Mouse (Mus musculus) splenic B cell, adult 2 months (primary cell): ENCODE measurements around the gene Atp9a.
A peak's percentile ranks its signal among the peaks of the same experiment; 100 is the strongest.

Source experiments
- DNase-seq: peaks from one replicate; pipeline ENCODE4 v3.0.0-alpha.2; 2011; ENCODE audit warnings: low read depth, low spot score
- H3K27me3 ChIP-seq: 2 replicates; pipeline ENCODE4 v1.6.1; 2012; ENCODE audit warnings: mild to moderate bottlenecking, low read length, moderate library complexity, mixed read lengths; ENCODE audit not compliant: control insufficient read depth, poor library complexity, insufficient read depth, severe bottlenecking
- H3K36me3 ChIP-seq: 2 replicates; pipeline ENCODE4 v1.6.1; 2012; ENCODE audit warnings: mild to moderate bottlenecking, low read length, moderate library complexity, mixed read lengths; ENCODE audit not compliant: control insufficient read depth, poor library complexity, insufficient read depth, severe bottlenecking

The Atp9a gene

DNA sequence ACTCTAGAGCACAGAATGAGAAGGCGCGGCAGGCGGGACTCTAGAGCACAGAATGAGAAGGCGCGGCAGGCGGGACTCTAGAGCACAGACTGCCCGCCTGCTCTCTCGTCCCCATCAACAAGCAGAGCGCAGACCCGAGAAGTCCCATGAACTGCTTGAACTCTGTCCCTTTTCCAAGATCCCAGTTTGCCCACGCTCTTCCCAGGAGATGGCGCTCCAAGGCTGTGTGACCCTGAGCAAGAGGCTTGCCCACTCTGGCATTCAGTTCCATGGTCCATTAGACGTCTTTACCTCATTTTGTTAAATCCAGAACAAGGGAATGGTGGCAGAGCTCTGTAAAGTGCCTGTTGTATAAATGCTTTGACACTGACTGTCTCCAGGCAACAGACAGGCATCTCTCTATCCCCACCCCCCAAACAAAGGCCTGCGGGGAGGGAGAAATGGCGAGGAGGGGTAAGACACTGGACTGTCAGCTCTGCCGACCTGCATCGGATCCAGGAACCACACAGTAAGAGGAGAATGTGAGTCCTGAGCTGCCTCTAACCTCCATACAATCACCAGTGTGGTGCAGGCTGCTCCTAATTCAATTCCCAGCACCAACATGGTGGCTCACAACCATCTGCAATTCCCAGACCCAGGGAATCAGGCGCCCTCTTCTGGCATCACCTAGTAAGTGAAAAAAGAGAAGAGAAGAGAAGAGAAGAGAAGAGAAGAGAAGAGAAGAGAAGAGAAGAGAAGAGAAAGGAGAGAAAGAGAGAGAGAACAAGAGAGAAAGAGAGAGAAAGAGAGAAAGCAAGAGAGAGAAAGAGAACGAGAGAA lies 62.6 kb downstream of the Atp9a start:
- no peaks in the 10 kb centered on the region for H3K27me3 ChIP-seq
- DNase-seq: no peak
- no peaks in the 10 kb centered on the region for H3K36me3 ChIP-seq

DNA sequence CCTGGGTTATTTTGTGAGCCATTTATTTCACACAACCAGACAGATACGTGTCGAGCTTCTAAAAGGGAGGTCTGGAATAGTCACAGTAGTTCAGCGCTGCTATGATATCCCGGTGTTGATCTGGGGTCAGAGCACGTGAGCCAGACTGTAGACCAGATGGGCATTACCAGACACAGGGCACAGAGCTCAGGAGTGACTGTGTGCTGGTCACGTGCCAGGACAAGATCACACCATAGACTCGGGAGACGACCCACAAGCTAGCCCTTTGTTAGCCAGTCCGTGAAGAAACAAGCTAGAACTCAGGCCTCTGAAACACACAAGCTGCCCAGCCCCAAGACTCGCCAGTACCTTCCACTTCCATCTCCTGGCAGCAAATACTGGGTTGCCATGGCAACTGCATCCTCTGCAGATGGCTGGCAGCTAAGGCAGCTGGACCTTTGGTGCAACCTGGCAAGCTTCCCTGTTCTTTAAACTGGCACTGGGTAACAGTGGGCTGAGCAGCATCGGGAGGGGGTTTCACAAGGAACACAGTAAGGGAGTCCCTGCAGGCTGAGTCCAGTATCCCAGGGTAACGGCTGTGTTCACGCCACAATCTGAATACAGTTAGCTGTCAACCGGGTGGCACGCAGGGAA lies 63.4 kb downstream of the Atp9a start:
- no peak for DNase-seq
- Histone ChIP-seq H3K27me3 (no peaks in the 10 kb centered on the region), H3K36me3 (no peaks in the 10 kb centered on the region)

DNA sequence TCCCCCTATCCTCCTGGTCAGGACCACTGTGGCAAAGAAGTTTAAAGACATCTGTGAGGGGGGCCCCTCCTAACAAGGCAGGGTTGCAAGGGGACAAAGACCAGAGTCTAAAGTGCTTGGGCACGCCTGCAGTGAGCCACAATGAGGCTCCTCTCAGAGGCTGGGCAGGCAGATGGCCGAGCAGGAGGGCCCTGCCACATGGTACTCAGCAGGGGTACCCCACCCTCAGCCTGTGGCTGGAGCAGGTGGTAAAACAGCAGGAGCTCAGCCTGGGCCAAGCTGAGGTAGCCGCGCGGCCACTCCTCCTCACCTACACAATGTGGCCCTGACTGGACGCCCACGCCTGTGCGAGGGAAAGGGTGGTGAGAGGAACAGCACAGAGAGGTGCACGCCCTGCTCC lies 64.6 kb downstream of the Atp9a start:
- no peak for DNase-seq
- H3K27me3 ChIP-seq: no peaks in the 10 kb centered on the region
- H3K36me3 ChIP-seq: no peaks in the 10 kb centered on the region

GRCm38 (mm10) chr2:168671724-168672123 lies 70.5 kb downstream of the Atp9a start:
- H3K36me3 ChIP-seq: no peaks in the 10 kb centered on the region
- no peaks in the 10 kb centered on the region for H3K27me3 ChIP-seq
- DNase-seq: no peak

DNA sequence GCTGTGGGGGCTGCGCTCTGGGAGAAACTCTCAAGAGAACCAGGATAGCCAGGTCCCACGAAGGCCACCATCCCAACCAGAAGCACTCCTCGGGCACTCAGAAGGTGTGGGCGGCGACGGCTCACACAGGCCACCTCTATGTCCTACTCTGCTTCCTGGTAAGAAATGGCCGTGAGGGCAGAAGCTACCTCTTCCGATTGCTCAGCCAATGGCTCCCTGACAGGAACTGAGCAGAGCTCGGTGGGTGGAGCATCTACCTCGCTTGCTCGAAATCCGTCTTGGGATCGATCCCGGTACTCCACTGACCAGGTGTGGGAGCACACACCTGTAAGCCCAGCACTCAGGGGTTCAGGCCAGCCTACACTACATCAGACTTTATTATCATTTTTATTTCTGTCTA lies 72.0 kb downstream of the Atp9a start:
- H3K27me3 ChIP-seq: no peaks in the 10 kb centered on the region
- H3K36me3 ChIP-seq: no peaks in the 10 kb centered on the region
- no peak for DNase-seq

- no peak for DNase-seq
- Histone ChIP-seq H3K36me3 (no peaks in the 10 kb centered on the region), H3K27me3 (no peaks in the 10 kb centered on the region)
Measured at GRCm38 (mm10) chr2:168669762-168670161, 72.4 kb downstream of the Atp9a start.

GRCm38 (mm10) chr2:168667745-168668144 lies 74.5 kb downstream of the Atp9a start:
- DNase-seq: no peak
- Histone ChIP-seq H3K27me3 (no peaks in the 10 kb centered on the region), H3K36me3 (no peaks in the 10 kb centered on the region)

DNA sequence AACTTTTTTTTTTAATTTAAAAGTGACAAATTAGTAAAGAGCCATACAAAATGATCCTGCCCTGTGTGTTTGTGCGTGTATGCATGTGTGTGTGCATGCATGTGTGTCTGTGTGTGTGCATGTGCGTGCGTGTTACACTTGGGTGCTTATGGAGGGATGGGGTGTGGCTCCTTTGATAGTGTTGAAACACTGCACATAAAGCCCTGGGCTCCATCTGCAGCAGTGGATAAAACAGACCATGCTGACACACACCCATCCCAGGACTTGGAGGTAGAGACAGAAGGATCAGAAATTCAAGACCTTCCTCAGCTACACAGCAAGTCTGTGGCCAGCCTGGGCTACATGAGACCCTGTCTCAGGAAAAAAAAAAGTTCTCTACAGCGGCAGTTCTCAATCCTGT lies 76.5 kb downstream of the Atp9a start:
- H3K27me3 ChIP-seq: no peaks in the 10 kb centered on the region
- DNase-seq: no peak

GRCm38 (mm10) chr2:168663716-168664115 lies 78.5 kb downstream of the Atp9a start:
- no peak for DNase-seq
- Histone ChIP-seq H3K36me3 (no peaks in the 10 kb centered on the region), H3K27me3 (no peaks in the 10 kb centered on the region)

More for the DNA sequence above, 76.5 kb downstream of the Atp9a start:
- H3K36me3 ChIP-seq: no peaks in the 10 kb centered on the region

- Histone ChIP-seq H3K36me3 (no peaks in the 10 kb centered on the region), H3K27me3 (no peaks in the 10 kb centered on the region)
- DNase-seq: no peak
Measured at GRCm38 (mm10) chr2:168663216-168663615, 79.0 kb downstream of the Atp9a start.

- H3K27me3 ChIP-seq: no peaks in the 10 kb centered on the region
- DNase-seq: no peak
- no peaks in the 10 kb centered on the region for H3K36me3 ChIP-seq
Measured at GRCm38 (mm10) chr2:168661802-168662201, 80.4 kb downstream of the Atp9a start.

DNA sequence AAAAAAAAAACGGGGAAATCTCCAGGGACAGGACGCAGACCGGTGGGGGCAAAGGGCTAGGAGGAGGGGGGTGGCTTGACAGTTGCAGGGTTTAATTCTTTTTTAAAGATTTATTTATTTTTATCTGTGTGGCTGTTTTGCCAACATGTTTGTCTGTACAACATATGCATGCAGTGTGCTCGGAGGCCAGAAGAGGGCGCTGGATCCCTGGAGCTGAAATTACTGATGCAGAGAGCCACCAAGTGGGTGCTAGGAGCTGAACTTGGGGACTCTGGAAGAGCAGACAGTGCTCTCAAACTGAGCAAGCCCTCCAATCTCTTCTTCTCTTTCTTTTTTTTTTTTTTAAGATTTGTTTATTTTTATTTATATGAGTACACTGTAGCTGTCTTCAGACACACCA lies 81.9 kb downstream of the Atp9a start:
- Histone ChIP-seq H3K27me3 (no peaks in the 10 kb centered on the region), H3K36me3 (no peaks in the 10 kb centered on the region)
- peak; percentile 15 for DNase-seq

GRCm38 (mm10) chr2:168658551-168658950 lies 83.7 kb downstream of the Atp9a start:
- no peak for DNase-seq
- Histone ChIP-seq H3K27me3 (no peaks in the 10 kb centered on the region), H3K36me3 (no peaks in the 10 kb centered on the region)

DNA sequence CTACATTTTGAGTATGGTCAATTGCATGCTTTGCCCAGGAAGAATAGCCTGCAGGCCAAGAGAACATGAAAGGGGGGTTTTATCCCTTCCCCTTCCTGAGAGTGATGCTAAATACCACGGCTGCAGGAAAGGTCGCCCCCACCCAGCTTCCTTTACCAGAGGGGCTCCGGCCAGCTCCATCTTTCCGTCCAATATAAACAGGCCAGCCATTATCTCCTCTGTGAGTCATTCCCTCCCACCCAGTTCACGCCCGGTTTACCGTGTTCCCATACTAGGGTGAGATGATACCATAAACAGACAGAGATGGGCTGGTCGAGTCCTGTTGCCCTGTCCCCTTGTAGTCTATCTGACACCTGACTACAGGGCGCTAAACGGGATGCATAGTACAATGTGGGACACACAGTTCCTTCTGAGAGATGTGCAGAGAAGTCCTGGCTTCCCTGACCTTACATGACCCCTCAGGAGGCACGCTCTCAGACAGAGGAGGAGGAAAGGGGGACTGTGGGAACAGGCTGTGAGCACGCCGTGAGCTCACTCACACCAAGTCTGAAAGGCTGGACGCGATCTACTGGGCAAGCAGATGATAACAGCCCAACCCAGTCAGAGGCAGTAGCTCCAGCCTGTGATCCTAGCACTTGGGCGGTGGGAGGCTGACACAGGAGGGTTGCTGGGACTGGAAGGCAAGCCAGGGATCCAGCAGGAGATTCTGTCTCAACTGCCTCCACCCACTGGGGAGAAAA lies 85.5 kb downstream of the Atp9a start:
- DNase-seq: no peak
- Histone ChIP-seq H3K36me3 (no peaks in the 10 kb centered on the region), H3K27me3 (no peaks in the 10 kb centered on the region)
